8 mouse cellular contexts compared by ENCODE assay signal in the genomic region with DNA sequence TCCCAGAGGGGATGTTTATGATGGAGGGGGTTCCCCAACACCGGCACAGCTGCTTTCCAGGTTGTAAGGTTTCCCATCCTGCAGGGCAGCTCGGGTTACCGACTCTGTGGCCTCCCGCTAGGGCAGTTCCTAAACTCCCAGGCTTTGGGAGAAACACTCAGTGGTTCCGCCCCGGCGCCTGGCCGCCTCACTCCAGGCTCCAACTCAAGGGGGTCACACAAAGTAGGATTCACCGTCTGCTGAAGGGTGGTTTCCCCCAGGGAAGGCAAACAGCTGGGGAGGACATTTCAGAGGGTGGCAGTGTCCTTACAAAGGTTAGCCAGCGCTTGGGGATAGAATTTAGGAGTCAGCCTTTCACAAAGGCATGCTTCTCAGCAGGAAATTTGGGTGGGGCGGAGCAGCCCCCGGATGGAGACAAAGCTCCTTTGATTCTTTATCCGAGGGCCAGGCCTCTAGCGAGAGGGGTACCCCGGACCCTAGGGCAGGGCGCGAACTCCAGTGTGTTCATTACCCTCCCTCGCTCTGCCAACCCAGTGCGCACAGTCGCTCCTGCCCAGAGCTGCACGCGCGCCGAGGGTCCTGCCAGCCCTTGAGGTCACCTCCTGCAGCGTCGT. TPM values are rescaled to one million over a fixed set of nuclear protein-coding genes. Genes with fewer than 3 reads are reported as not detected.
DNase-seq lines count a peak whose midpoint lies in the region; ATAC-seq and TF ChIP-seq lines count a peak whose summit lies in the region.

No protein-coding gene starts in this region.

- no peak for TF ChIP-seq POLR2A in lung, adult 2 months (IDR thresholded peaks at IDR 0.05; ENCODE audit: borderline replicate concordance, extremely low read depth, low read depth, low read length)

- H3K27me3 ChIP-seq in forebrain, embryonic 13.5 days: peaks cover 38% of the 10 kb centered on the region
- H3K27me3 ChIP-seq in hindbrain, embryonic 13.5 days: peaks cover 49% of the 10 kb centered on the region

- H3K36me3 ChIP-seq in forebrain, embryonic 13.5 days (ENCODE audit: poor library complexity, severe bottlenecking): no peaks in the 10 kb centered on the region
- H3K36me3 ChIP-seq in hindbrain, embryonic 13.5 days: no peaks in the 10 kb centered on the region

- TF ChIP-seq CTCF in lung, adult 2 months (IDR thresholded peaks at IDR 0.05; ENCODE audit: insufficient read depth, low read length): no peak

- peak overlapping the region; percentile 52 for H3K9ac ChIP-seq in forebrain, embryonic 13.5 days
- no peak overlapping the region for H3K9ac ChIP-seq in hindbrain, embryonic 13.5 days

- peak overlapping the region; percentile 91 for H3K4me2 ChIP-seq in forebrain, embryonic 13.5 days
- peak overlapping the region; percentile 90 for H3K4me2 ChIP-seq in hindbrain, embryonic 13.5 days

- no peaks in the 10 kb centered on the region for H3K9me3 ChIP-seq in forebrain, embryonic 13.5 days (replicated peaks)
- no peaks in the 10 kb centered on the region for H3K9me3 ChIP-seq in hindbrain, embryonic 13.5 days

- H3K27ac ChIP-seq in forebrain, embryonic 13.5 days: no peak overlapping the region
- H3K27ac ChIP-seq in hindbrain, embryonic 13.5 days: no peak overlapping the region

- H3K4me3 ChIP-seq in lung, adult 2 months (replicated peaks; ENCODE audit: extremely low read depth, low read depth, low read length): peak overlapping the region; percentile 42
- H3K4me3 ChIP-seq in forebrain, embryonic 13.5 days: peak overlapping the region; percentile 51
- H3K4me3 ChIP-seq in hindbrain, embryonic 13.5 days: peak overlapping the region; percentile 54

- ATAC-seq in forebrain, embryonic 13.5 days: peak; percentile 1; the same call in 1 of the 2 replicates
- ATAC-seq in hindbrain, embryonic 13.5 days (ENCODE audit: low FRiP score): peak; percentile 2; the same call in 1 of the 2 replicates
- ATAC-seq in erythroid progenitor cell, adult 5-6 weeks (replicated peaks; ENCODE audit: low FRiP score, poor library complexity, severe bottlenecking): no peak

- WGBS in lung, adult 2 months: 9% methylated on average over 26 of the region's 26 CpGs
- WGBS in forebrain, embryonic 13.5 days: 2% methylated on average over 26 of the region's 26 CpGs
- under 1% methylated on average over 26 of the region's 26 CpGs for WGBS in hindbrain, embryonic 13.5 days

- no peak for DNase-seq in lung, adult 2 months
- no peak for DNase-seq in lung, postnatal 36 days
- DNase-seq in lung, postnatal 4 days: peak; percentile 19 to 42
- DNase-seq in thymus, adult 18-20 months: no peak
- no peak for DNase-seq in left cerebral cortex, adult 9 months (ENCODE audit: low spot score in 2 of 2)

- peaks cover 3% of the 10 kb centered on the region; the same call in 1 of the 2 replicates for H3K4me1 ChIP-seq in lung, adult 2 months (ENCODE audit: control insufficient read depth, insufficient read depth, low read length)
- peaks cover 23% of the 10 kb centered on the region for H3K4me1 ChIP-seq in forebrain, embryonic 13.5 days
- H3K4me1 ChIP-seq in hindbrain, embryonic 13.5 days (replicated peaks): peaks cover 24% of the 10 kb centered on the region

RNA-seq across cellular contexts. Expression of gene Nid2, which starts 0.5 kb away (rescaled TPM):
- polyA plus RNA-seq in lung, adult 2 months (2012; rRNA removed): 10.4 and 10.7 TPM in 2 replicates
- 22.7 and 27.1 TPM in 2 replicates for polyA plus RNA-seq in forebrain, embryonic 13.5 days (2015; fragmentation: Nextera tagmentation; extraction: Ambion mirVana)
- polyA plus RNA-seq in hindbrain, embryonic 13.5 days (2015; fragmentation: Nextera tagmentation; extraction: Ambion mirVana): 46.6 and 47.4 TPM in 2 replicates
- 0.72 and 1.3 TPM in 2 replicates for total RNA-seq in erythroid progenitor cell, adult 5-6 weeks (2015; ENCODE audit: low replicate concordance)
- total RNA-seq in erythroid progenitor cell, adult 5-6 weeks (2017; ENCODE audit: low replicate concordance): 0.13 TPM in 1 of 2 replicates, not detected in the other

Comparison
In these comparisons a context has a peak if more than half of its experiments do, and no peak if none do; other contexts are left out.
1. DNase-seq: peak in lung, postnatal 4 days (2 of 2); none in lung, adult 2 months (single experiment), lung, postnatal 36 days (single experiment), thymus, adult 18-20 months (0 of 2) and left cerebral cortex, adult 9 months (0 of 2).
2. Peak in every context shown above with its lines, with median percentiles within 50 percentile points of each other: H3K4me3 ChIP-seq.